Mouse (Mus musculus) liver, embryonic 14.5 days (tissue): ENCODE measurements around the gene Adcy4.

Source experiments
- CTCF ChIP-seq: IDR thresholded peaks from 2 replicates; pipeline ENCODE4 v1.5.1; 2016; ENCODE audit warnings: antibody characterized with exemption, low read depth, control low read depth
- EP300 ChIP-seq: IDR thresholded peaks from 2 replicates; pipeline ENCODE4 v1.6.1; 2016; ENCODE audit warnings: antibody characterized with exemption, low read depth

GRCm38 (mm10) chr14:55721076-55721475 lies 62.8 kb downstream of the Adcy4 start:
- TF ChIP-seq CTCF (no peak), EP300 (no peak)
